Mouse (Mus musculus): ENCODE results near the gene Gm42791.

DNA sequence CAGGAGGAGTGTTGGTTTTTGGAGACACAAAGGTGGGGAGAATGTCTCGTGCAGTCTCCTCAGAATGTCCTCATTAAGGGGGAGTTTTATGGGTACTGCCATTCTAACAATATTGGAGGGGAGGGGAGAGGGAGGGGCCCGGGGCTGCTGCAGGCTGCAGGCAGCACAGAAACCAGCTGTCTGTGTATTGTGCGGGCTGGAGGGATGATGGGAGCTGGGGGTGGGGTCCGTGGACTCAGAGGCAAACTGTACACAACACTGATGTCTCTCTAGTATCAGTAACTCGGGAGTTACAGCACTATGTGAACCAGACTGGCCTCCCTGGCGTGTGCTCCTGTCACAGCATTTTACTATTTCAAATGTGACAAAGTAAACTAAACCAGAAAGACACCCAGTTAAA lies 60.5 kb downstream of the Gm42791 start:
- TF ChIP-seq CTCF (IDR thresholded peaks at IDR 0.05; ENCODE audit: extremely low read depth, insufficient read length, insufficient replicate concordance, low read depth, low read length), result no peak
- TF ChIP-seq POLR2A (IDR thresholded peaks at IDR 0.05; ENCODE audit: low read depth, low read length), result no peak
